Mouse (Mus musculus): ENCODE results near the gene Morn1.

DNA sequence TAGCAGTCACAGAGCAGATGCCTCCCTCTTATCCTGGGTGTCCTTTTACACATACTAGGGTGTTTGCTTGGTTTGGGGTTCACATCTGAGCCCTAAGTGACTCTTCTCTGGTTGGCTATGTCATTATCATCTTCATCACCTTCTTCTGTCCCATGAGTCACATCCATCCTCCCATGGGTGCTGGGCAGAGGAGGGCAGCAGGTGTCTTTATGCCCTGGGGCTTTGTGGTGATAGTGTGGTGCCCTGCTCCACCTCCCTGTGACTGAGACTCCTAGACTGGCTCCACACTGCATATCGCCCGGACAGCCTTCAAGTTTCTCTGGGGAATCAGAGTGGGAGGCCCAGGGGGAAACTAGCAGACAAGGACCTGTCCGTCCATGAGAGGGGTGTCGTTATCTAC lies 12.2 kb downstream of the Morn1 start:
- TF ChIP-seq CTCF (IDR thresholded peaks at IDR 0.05; ENCODE audit: control insufficient read depth, insufficient read depth, insufficient replicate concordance, low read depth, low read length) (no peak), POLR2A (IDR thresholded peaks at IDR 0.05; ENCODE audit: control insufficient read depth, low read depth, low read length) (no peak)
